Mouse (Mus musculus) forelimb bud, embryonic 11.5 days (tissue): ENCODE data around the gene Barhl2.

ENCODE experiments used
- DNase-seq: peaks from one replicate; pipeline ENCODE4 v3.0.0-alpha.2; 2012; ENCODE audit warnings: low read depth, low spot score

Gene Barhl2

DNA sequence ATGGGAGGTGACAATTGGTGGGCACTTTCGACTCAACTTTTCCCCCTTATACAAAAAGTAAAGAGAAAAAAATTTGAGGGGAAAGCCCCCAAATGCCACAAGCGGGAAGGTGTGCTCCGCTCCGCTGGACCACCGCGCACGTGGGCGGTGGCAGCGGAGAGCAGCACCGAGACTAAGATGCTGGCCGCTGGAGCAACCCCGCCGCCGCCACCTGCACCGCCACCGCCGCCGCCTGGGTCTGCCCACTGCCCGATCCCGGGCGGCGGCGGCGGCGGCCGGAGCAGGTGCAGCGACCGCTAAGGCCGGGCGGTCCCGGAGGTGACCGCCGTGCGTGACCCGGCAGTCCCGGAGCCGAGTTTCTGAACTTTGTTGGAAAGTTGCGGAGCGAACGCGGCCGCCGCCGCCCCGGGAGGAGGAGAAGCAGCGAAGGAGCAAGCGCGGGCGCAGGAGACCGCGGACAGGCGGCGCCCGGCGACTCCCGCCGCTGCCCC is at the start of gene Barhl2:
TSS of gene Barhl2 (minus strand) at position 181 of the 491 bp plus-strand sequence.
- DNase-seq: no peak

- no peak for DNase-seq
Observed at GRCm38 (mm10) chr5:106506061-106506460, 48.1 kb upstream of the Barhl2 start.

DNA sequence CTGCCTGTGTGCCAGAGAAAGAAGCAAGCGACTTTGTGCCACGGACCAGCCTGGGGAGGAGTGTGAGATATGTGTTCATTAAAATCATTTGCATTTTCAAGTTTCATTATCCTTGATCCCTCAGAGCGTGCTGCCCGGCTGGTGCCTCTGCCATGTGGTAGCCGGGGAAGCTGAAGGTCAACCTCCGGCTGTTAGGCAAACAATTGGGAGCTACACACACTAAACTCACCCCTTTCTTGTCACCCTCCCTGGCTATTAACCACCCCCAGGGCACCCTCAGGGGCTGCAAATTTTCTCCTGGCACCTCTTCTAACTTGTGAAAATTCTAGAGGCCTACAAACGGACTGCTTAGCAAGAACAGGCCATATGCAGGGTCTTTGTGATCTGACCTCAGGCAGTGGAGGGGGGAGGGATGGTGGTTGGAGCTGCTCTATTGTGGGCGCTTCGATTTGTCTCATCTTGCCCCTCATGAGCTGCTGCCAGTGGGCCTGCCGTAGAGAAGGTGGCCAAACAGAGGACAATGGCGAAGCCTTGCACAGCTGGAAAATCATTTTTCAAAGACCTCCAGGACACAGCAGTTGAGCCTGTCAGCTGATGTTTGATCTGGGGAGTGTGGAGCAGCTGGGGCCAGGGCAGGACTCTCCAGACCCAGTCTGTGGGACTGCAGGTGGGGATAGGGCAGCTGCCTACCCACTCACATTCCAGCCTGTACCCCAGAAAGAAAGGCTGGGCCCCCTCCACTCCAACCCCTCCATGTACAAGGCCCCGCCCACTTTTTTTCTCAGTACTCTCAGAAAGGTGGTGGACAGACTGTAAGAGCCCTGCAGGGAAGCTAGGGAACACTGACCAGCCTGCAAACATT is 44.9 kb upstream of the Barhl2 start:
- DNase-seq: no peak

GRCm38 (mm10) chr5:106502271-106502670 is 44.3 kb upstream of the Barhl2 start:
- no peak for DNase-seq

GRCm38 (mm10) chr5:106491771-106492170 is 33.8 kb upstream of the Barhl2 start:
- no peak for DNase-seq

GRCm38 (mm10) chr5:106472105-106472500 is 14.1 kb upstream of the Barhl2 start:
- DNase-seq: no peak

DNA sequence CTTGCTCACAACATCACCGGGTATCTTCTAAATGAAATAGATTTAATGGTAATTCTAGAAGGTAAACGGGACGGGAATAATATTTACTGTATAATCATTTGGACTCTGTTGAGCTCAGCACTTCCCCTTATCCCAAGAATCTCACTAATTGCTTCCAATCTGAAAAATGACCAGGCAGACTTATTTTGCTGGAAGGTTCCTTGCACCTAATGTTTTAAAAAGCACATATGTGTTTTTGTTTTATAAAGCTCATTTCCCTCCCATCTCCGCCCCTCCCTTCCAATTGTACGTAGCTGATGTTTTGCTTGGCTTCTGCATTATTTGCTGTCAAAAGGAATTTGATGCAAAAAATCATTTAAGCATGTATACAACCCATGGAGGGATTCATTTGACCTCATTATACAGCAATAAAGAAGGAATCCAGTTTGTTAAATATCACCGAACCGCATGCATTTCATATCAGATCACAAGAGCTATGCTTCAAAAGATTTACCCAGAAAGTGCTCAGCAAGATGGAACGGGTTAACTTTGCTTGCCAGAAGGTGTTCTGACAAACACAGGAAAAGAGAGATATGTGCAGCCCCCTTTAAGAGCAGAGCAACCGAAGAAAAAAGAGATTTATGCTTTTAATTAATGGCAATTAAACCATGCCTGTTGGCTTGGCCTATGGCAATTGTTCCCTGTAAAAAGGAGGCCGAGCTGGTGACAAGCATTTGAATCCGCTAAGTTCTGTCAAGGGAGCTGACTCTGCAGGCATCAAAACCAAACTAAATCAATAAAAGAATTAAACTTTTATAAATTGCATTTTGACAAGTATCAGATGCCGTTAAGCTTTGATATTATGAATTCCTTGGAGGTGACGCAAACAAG is 13.5 kb upstream of the Barhl2 start:
- DNase-seq: no peak

DNA sequence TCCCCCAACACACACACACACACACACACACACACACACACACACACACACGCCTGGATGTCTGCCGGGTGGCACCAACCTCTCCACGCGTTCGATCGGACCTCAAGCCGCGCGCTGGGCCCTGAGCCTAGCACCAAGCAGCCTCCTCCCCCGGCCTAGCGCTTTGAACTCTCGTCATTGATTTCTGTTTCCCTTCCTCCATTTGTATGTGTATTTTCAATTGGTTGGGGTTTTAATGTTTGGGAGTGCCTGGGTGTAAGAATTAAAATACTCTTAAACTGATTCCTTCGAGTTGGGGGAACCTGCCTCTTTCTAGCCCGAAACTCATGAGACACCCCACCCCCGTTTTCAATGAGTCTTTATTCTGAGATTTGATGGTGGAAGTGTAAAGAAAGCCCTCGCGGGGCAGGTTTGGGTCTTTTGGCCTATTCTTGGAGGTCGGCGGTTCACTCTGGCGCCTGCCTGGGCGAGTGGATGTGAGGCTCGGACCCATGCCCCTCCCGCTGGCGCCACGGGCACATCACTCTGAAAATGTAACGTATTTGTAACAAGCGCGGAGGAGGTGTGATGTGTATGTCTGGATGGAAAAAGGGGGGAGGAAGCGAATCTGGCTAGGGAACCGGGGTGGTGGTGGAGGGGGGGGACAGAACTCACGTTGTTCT is 7.3 kb upstream of the Barhl2 start:
- DNase-seq: no peak

GRCm38 (mm10) chr5:106464336-106465128 is 6.6 kb upstream of the Barhl2 start:
- no peak for DNase-seq

DNA sequence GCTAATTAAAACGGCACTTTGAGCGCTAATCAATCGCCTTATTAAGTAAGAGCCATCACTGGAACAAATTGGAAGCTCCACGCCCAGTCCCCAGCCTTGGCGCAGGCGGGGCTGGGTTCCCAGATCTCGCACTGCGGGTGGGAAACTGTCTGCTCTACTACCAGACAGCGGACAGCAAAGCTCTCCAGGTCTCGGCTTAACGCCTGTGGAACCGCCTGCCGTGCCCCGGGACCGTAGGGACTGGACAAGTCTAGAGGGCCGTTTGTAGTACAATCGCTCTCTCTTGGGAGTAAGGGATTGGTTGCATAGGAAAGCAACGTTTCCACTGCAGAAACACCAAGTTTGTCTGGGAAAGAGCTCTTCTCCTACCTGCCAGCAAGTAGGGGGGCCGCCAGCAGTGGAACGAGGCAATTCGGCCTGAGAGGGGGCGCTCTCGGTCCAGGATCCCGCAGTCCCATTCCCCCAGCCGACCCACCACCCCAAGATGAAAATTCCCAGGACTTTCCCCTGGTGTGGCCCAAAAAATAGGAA is 5.8 kb upstream of the Barhl2 start:
- no peak for DNase-seq

DNA sequence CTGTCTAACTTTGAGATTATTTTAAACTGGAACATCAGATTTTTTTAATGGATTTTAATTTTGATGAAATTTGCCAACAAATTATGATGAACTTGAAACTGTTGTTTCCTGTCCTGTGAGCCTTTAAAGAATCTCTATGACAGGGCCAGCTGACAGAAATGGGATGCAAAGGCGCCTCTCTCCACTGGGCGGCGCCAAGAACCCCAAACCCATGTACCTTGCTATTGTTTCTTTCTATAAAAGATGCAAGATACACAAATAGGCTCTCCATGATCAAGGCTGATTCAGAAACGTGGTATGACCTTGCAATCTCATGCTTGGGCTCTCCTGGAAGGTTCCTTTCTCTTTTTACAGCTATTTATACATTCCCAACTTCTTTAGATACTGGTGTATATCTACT is 3.9 kb upstream of the Barhl2 start:
- no peak for DNase-seq

DNA sequence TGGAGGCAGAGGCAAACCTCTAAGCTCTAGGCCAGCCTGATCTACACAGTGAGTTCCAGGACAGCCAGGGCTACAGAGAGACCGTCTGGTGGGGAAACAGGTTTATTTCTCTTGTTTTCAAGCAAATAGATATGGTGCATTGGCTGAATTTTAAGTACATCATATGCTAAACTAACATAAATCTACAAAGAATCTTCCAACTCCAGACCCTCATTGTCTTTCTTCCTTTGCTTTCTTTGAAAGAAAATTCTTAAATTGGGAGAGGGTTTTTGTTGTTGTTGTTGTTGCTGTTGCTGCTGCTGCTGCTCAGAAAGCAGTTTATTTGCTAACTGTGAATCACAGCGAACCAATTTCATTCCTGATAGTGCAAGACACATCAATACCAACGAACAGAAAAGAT is 3.5 kb upstream of the Barhl2 start:
- no peak for DNase-seq

GRCm38 (mm10) chr5:106460535-106460934 is 2.6 kb upstream of the Barhl2 start:
- DNase-seq: no peak

DNA sequence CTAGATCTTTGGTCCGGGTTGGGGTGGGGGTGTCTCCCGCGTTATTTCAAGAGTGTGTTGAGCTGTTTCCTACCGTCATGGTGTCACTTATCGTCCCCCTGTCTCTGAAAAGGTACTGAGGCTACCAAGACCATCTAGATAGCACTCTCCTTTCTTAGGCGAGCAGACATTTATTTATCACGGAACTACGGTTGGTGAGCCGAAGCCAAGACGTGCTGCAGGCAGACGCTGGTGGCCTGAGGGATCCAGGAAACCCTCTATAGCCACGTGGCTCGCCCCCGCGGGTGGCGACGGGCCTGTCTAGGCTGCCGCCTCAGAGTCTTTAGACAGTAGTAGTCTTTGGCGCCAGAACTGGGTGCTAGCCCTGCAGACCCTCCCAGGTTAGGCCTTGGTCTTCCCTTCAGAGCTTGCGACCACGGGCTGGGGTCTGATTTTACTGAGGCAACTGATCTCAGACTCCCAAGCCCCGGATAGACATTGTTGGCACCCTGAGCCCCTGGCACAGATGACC is 2.1 kb upstream of the Barhl2 start:
- no peak for DNase-seq

DNA sequence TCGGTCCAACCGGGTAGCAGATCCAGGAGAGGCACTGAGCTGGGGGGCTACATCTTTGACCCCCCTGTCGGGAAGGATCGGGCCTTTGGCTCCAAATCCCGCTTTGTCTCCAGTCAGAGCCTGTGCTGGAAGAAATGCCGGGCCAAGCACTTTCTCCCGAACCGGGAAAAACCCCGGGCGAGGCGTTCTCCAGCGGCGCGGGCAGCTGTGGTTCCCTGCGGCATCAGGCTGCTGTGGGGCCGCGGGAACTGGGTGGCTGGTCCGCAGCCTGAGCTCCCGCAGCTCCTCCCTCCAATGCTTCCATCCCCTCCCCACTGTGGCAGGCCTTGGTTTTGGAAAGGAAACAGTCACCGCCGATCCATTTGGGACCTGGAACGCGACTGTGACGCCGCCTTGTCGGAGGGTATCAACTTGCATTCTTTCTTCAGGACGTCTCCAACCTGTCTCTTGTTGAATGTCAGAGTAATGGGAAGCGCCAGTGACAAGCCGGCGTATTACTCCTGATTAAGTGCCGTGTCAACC is 1.2 kb upstream of the Barhl2 start:
- DNase-seq: no peak

DNA sequence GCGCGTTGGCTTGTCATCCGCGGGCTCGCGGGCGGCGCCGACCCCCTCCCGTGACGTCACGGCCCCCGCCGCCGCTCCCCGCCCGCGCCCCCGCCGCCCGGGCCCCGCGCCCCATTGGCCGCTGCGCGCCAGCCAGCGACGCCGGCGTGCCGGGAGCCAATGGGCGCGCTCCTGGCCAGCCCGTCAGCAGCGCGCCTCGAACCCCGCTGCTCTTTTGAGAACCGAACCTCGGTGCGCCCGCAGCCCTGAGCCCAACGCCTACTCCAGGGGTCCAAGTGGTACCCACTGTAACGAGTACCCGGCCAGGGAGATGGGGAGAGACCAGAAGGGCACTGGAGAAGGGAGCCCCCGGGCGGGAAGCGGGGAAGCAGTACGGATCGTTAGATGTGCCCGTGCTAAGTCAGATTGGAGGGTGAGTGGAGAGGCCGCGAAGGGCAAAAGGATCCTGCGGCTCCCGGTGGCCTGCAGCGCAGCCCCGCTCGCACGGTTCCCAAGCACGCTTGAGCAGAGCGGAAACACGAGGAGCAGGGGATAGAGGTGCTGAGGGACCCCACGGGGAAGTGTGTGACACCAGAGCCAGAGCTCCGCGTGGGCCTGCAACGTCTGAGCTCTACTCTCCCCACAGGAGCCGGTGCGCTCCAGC is 632 bp upstream of the Barhl2 start:
- no peak for DNase-seq

- DNase-seq: no peak
Observed at GRCm38 (mm10) chr5:106457111-106457925, 648 bp downstream of the Barhl2 start.

- no peak for DNase-seq
Observed at GRCm38 (mm10) chr5:106455984-106456383, 2.0 kb downstream of the Barhl2 start.
